Mouse (Mus musculus): ENCODE data around the gene Nek3.

Nek3 gene

DNA sequence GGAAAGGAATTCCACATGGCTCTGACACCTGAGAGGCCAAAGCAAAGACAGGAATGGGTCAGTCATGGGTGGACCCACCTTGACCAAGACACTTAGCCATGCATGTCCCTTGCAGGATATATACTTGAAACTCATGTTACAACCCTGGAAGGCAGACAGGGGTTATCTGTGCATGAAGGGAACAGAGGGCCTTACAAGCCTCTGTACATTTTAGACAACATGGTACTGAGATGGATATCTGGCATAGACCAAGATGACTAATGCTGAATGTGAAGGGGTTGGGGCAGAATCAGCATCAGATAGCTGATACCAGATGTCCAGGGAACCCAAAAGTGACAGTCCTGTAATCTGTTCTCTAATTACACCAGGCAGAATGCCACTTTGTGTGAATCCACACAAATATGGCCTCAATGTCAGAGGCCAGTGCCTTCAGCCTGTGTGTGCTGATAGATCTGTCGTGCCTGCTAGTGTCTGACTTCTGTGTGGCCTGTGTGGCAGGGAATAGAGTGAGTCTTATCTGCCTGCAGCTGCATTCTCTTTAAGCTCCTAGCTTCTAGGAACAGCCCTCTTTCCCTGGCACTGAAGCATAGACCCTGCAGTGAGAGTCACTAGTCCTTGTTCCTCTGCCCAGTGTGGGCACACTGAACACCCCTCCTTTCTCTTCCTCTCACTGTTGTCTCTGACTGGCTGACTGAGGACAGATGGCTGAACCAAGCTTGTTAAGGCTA is 22.3 kb downstream of the Nek3 start:
- 75% methylated on average over 1 of the region's 1 CpGs for WGBS

DNA sequence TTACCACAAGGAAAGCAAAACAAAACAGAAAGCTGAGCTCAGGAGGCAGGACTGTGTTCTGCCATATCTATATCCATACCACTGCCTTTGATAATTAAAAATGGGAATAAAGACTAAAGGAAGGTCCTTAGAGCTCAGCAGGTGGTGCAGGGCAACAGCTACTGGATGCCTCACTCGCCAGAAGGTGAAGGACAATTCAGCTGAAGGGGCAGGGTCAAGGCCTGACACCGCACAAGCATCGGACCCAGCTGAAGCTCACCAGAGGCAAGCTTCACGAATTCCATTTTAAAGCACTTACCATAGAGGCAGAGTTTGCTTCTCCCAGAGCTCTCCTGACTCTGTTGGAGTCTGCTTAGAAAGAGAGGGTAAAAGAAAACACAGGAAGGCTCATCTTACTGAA is 23.6 kb downstream of the Nek3 start:
- 85% methylated on average over 4 of the region's 4 CpGs for WGBS

DNA sequence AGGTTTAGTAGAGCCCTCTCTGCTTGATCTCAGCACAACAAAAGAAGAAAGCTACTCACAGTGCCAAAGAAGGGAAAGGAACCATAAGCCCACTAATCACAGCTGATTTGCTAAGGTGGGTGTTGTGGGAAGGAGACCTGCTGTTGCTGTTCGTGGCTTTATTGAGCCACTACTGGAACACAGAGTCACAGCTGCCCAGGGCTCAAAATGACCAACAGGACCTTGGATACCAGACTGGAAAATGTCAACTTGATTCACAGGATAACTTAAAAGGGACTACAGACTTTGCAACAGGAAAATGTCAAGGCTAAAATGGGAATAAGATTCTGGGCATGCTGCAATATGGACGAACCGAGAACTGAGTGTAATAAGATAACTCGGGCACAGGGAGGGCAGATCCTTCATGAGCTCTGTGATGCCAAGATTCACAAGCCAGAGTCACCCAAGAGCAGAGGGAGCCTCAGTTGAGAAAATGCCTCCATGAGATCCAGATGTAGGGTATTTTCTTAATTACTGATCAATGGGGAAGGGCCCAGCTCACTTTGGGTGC is 24.3 kb downstream of the Nek3 start:
- WGBS = 66% methylated on average over 4 of the region's 4 CpGs

DNA sequence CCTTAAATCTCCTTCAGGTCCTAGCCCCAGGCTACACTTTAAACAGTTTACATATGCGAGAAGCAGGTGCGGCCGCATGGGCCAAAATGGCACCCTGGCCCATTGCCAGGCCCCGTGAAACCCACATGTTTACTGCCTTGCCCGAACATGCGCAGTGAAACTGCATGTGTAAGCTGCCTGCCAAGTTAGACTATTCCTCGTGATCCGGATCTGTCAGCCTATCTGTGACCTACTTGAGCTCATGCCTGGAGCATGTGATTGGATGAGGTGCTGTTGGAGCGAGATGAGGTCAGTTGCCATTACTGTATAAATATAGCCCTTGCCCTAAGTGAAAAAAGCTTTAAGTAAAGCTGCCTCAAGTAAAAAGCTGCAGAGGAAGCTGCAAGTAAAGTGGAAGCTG is 29.8 kb downstream of the Nek3 start:
- WGBS = 66% methylated on average over 9 of the region's 9 CpGs

DNA sequence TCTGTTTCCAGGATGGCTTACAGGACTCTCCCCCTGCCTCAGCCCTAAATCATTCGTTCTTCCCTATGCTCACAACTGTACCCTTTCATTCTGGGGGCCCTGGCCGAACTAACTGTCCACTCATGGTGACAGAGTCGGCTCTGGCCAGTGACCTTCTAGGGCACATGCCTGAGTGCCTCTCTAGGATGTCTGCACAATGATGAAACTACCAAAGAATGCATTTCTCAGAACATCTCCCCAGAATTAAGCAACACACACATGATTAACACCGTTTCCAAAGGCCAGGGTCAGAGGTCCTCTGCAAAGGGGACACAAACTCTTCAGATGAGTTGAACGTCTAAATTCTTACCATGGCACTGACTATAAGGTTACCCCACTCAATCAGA is 31.5 kb downstream of the Nek3 start:
- WGBS = 94% methylated on average over 5 of the region's 5 CpGs

DNA sequence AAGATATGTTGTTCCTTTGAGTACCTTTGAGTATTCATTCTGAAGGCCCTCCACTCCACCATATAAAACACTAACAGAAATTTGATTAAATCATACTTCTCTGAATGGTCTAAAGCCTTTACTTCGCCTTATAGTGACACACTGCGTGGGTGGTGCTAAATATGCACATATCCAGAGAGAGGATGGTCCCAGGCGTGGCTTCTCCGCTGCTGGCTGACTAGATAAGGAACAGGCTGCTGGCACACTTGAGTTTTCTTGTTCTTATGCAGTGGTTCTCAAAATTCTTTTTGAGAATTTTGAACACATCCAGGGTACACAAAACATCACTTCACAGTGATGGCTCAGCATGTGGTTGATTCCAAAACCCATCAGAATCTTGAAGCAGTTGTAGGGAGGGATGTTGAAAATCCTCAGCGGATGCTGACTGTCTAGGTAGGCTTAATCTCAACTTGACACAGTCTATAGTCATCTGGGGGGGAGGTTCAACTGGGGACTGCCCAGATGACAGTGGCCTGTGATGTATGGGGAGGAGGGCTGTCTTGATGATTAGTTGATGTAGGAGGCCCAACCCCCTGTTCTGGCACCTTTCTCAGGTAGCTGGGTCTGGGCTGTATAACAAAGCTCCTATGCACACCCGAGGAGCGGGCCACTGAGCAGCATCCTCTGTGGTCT is 32.0 kb downstream of the Nek3 start:
- 74% methylated on average over 7 of the region's 7 CpGs for WGBS

DNA sequence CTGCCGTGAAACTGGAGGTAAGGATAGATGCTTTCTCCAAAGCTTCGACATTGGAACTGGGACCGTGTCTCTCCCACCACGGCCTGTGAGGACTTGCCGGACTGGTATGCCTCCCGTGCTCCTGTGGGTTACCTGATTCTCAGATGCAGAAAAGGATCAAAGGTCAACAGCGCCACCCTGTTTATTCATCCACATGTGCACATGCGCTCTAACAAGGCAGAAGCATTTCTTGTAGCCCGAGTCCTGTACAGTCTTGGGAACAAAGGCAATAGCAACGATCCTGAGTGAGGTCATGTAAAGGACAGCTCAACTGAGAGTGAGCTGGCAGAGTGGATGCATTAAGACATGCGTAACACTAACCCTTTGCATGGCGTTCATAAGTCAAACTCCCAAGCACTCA is 34.2 kb downstream of the Nek3 start:
- 93% methylated on average over 12 of the region's 12 CpGs for WGBS

DNA sequence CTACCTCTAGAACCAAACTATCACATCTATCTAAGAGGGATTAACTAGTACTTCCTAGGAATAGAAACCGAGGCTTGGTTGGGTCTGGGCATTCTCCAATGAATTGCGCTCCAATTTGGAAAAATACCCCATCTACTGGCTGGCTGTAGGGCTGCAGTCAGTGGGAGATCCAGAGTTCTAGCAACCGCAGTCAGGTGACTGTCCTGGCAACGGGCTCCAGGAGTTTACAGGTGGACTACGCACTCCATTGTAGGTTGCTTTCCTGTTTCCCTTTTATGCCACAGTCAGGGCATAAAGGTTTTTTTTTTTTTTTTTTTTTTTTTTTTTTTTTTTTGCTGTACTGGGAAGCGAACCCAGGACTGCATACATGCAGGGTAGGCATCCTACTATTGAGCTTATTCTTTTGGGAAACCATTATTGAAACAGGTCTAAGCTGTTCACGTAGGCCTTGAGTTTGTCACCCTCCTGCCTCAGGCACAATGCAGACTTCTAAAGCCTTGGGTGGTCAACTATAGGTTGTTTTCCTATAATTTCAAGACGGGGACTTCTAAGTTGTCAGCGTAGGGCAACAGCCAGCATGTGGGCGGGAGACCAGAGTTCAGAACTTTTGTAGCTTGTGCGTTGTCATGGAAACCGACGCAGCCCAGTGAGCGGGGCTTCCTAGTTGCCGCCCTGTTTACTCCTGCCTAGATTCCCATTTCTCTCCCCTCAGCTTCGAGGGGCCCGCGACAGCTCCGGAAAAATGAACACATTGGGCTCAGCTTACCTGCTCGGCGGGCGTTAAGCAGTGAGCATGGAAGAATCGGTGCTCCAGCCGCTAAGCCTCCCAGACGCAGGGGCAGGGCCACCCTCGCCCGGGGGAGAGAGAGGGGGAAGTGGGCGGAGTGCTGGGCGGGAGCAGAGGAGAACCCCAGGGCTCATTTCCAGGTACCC is 41.7 kb downstream of the Nek3 start, which contains the start of gene Nek5:
TSS of gene Nek5 (minus strand) at position 834 of the 933 bp plus-strand sequence.
- WGBS = 2% methylated on average over 29 of the region's 29 CpGs

DNA sequence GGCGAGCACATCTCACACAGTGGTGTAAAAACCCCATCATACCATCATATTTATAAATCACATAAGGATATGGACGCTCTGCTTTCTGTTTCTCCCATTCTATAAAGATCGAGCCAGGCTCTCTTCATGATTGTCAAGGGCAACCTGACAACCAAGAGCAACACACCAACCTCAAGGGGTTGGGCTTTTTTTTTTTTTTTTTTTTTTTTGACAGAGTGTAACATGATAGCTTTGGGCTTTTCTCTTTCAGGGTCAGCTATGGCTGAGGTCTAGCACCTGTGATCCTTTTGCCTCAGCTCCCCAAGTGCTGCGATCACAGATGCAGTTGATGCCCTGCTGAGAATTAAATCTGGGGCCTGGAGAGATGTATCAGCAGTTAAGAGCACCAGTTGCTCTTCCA is 59.2 kb downstream of the Nek3 start:
- 82% methylated on average over 4 of the region's 4 CpGs for WGBS

DNA sequence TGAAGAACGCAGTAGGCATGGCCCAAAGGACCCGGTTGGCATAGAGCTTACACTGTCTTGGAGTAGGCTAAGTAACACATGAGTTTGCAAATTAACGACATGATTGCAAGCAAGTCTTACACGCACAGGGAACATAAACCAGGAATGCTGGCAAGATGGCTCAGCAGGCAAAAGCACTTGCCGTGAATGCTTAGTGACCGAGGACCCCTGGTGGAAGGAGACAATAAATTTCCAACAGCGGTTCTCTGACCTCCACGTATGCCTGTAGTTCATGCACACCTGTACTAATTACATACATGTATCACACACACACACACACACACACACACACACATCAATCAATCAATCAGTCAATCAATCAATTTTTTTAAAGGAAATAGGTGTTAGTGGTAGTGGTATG is 74.7 kb downstream of the Nek3 start:
- WGBS = 63% methylated on average over 8 of the region's 8 CpGs

DNA sequence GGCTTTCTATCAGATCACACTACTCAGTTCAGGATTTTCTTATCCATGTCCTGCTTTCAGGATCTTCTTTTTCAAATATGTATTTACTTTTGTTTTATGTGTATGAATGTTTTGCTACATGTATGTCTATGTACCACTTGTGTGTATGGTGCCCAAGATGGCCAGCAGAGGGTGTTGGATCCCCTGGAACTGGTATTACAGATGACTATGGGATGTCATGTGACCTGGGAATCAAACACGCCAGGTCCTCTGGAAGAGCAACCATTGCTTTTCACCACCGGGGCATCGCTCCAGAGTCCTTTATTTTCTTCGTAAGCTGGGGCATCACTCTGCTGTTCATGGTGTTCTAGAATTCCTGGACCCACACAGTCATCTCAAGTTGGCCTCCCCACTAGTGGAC is 77.0 kb downstream of the Nek3 start:
- 94% methylated on average over 4 of the region's 4 CpGs for WGBS

DNA sequence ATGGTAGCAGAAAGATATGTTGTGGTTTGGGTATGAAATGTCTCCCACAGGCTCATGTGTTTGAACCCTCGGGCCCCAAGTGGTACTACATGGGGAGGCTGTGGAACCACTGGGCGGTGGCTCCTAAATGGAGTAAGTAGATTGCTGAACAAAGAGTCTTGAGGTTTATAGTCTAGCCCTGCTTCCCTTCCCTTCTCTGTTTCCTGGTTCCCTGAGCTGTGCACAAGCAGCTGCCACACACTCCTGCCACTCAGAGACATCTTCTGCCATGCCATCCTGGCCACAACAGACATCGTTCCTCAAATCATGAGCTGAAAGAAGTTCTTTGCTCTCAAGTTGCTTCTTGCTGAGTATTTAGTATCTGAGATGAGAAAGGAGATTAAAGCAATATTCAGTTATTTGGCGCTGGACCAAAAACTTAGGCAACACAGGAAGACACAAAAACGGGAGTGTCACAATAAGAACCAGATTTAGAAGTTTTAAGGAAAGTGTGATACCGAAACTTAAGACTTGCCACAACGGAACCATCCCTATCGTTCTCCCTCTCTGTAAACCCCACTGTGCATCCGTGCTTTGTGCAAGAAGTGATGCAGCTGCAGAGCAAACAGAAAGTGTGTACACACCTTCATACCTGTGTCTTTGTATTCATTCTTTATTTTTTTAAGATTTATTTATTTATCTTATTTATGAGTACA is 86.8 kb downstream of the Nek3 start:
- WGBS = 76% methylated on average over 9 of the region's 9 CpGs

All from cerebral cortex, adult 2 months (tissue).